Mouse (Mus musculus): ENCODE measurements at regions not wholly inside any gene's neighbourhood (a gene's known extent, or its start where the extent isn't known, plus 50 kb on each side); places are given as distances from the start of the nearest gene placed in this dataset.

- Histone ChIP-seq H3K4me3 (ENCODE audit: low read length) (no peak overlapping the region), H3K27me3 (ENCODE audit: control insufficient read depth, insufficient read depth, low read length) (no peaks in the 10 kb centered on the region), H3K9me3 (replicated peaks; ENCODE audit: control insufficient read depth, low read length) (no peaks in the 10 kb centered on the region), H3K9ac (ENCODE audit: low read length) (no peak overlapping the region), H3K4me2 (ENCODE audit: low read depth, low read length) (no peak overlapping the region), H3K27ac (ENCODE audit: low read length) (no peak overlapping the region), H3K36me3 (ENCODE audit: control insufficient read depth, insufficient read depth) (no peaks in the 10 kb centered on the region), H3K4me1 (ENCODE audit: control insufficient read depth, insufficient read depth, low read length) (no peaks in the 10 kb centered on the region)
- no peak for ATAC-seq (replicated peaks; ENCODE audit: extremely low read depth, insufficient read depth, low FRiP score)
- WGBS, result 52% methylated on average over 3 of the region's 3 CpGs
Measured at GRCm38 (mm10) chr6:98872334-98872733, 529.8 kb upstream of the Gm765 start.

- H3K27ac ChIP-seq (ENCODE audit: low read length), result no peak overlapping the region
- H3K9ac ChIP-seq (ENCODE audit: low read length), result no peak overlapping the region
- H3K27me3 ChIP-seq (ENCODE audit: control insufficient read depth, insufficient read depth, low read length), result no peaks in the 10 kb centered on the region
- H3K36me3 ChIP-seq (ENCODE audit: control insufficient read depth, insufficient read depth), result no peaks in the 10 kb centered on the region
- H3K9me3 ChIP-seq (replicated peaks; ENCODE audit: control insufficient read depth, low read length), result no peaks in the 10 kb centered on the region
- no peak overlapping the region for H3K4me3 ChIP-seq (ENCODE audit: low read length)
- H3K4me2 ChIP-seq (ENCODE audit: low read depth, low read length), result no peak overlapping the region
- peak; percentile 70 for ATAC-seq (replicated peaks; ENCODE audit: extremely low read depth, insufficient read depth, low FRiP score)
- WGBS, result 37% methylated on average over 6 of the region's 6 CpGs
- H3K4me1 ChIP-seq (ENCODE audit: control insufficient read depth, insufficient read depth, low read length), result no peaks in the 10 kb centered on the region
Measured at GRCm38 (mm10) chr6:98869772-98870171, 527.2 kb upstream of the Gm765 start.

GRCm38 (mm10) chr6:98864306-98864705 is 521.8 kb upstream of the Gm765 start:
- WGBS, result 55% methylated on average over 2 of the region's 2 CpGs
- H3K27ac ChIP-seq (ENCODE audit: low read length), result no peak overlapping the region
- ATAC-seq (replicated peaks; ENCODE audit: extremely low read depth, insufficient read depth, low FRiP score), result no peak

GRCm38 (mm10) chr6:98855958-98856357 is 513.4 kb upstream of the Gm765 start:
- ATAC-seq (replicated peaks; ENCODE audit: extremely low read depth, insufficient read depth, low FRiP score), result no peak
- no peak overlapping the region for H3K9ac ChIP-seq (ENCODE audit: low read length)
- WGBS, result 80% methylated on average over 1 of the region's 1 CpGs
- no peak overlapping the region for H3K4me3 ChIP-seq (ENCODE audit: low read length)
- H3K27me3 ChIP-seq (ENCODE audit: control insufficient read depth, insufficient read depth, low read length), result no peaks in the 10 kb centered on the region
- no peak overlapping the region for H3K27ac ChIP-seq (ENCODE audit: low read length)
- H3K4me2 ChIP-seq (ENCODE audit: low read depth, low read length), result no peak overlapping the region
- H3K4me1 ChIP-seq (ENCODE audit: control insufficient read depth, insufficient read depth, low read length), result no peaks in the 10 kb centered on the region
- no peaks in the 10 kb centered on the region for H3K9me3 ChIP-seq (replicated peaks; ENCODE audit: control insufficient read depth, low read length)
- no peaks in the 10 kb centered on the region for H3K36me3 ChIP-seq (ENCODE audit: control insufficient read depth, insufficient read depth)

More at GRCm38 (mm10) chr6:98864306-98864705, 521.8 kb upstream of the Gm765 start:
- H3K27me3 ChIP-seq (ENCODE audit: control insufficient read depth, insufficient read depth, low read length), result no peaks in the 10 kb centered on the region
- H3K4me1 ChIP-seq (ENCODE audit: control insufficient read depth, insufficient read depth, low read length), result peaks cover 4% of the 10 kb centered on the region; the same call in 1 of the 2 replicates
- H3K4me2 ChIP-seq (ENCODE audit: low read depth, low read length), result no peak overlapping the region
- H3K9ac ChIP-seq (ENCODE audit: low read length), result no peak overlapping the region
- no peak overlapping the region for H3K4me3 ChIP-seq (ENCODE audit: low read length)
- no peaks in the 10 kb centered on the region for H3K9me3 ChIP-seq (replicated peaks; ENCODE audit: control insufficient read depth, low read length)
- no peaks in the 10 kb centered on the region for H3K36me3 ChIP-seq (ENCODE audit: control insufficient read depth, insufficient read depth)

- no peaks in the 10 kb centered on the region for H3K4me1 ChIP-seq (ENCODE audit: control insufficient read depth, insufficient read depth, low read length)
- no peak for ATAC-seq (replicated peaks; ENCODE audit: extremely low read depth, insufficient read depth, low FRiP score)
- no peak overlapping the region for H3K27ac ChIP-seq (ENCODE audit: low read length)
- 79% methylated on average over 2 of the region's 2 CpGs for WGBS
- H3K9me3 ChIP-seq (replicated peaks; ENCODE audit: control insufficient read depth, low read length), result no peaks in the 10 kb centered on the region
- H3K4me3 ChIP-seq (ENCODE audit: low read length), result no peak overlapping the region
- H3K27me3 ChIP-seq (ENCODE audit: control insufficient read depth, insufficient read depth, low read length), result no peaks in the 10 kb centered on the region
- no peak overlapping the region for H3K4me2 ChIP-seq (ENCODE audit: low read depth, low read length)
- no peaks in the 10 kb centered on the region for H3K36me3 ChIP-seq (ENCODE audit: control insufficient read depth, insufficient read depth)
- no peak overlapping the region for H3K9ac ChIP-seq (ENCODE audit: low read length)
Measured at GRCm38 (mm10) chr6:98850906-98851305, 508.4 kb upstream of the Gm765 start.

GRCm38 (mm10) chr6:98848835-98849234 is 506.3 kb upstream of the Gm765 start:
- no peaks in the 10 kb centered on the region for H3K4me1 ChIP-seq (ENCODE audit: control insufficient read depth, insufficient read depth, low read length)
- no peak overlapping the region for H3K27ac ChIP-seq (ENCODE audit: low read length)
- H3K9ac ChIP-seq (ENCODE audit: low read length), result no peak overlapping the region
- no peaks in the 10 kb centered on the region for H3K9me3 ChIP-seq (replicated peaks; ENCODE audit: control insufficient read depth, low read length)
- 87% methylated on average over 1 of the region's 1 CpGs for WGBS
- no peak for ATAC-seq (replicated peaks; ENCODE audit: extremely low read depth, insufficient read depth, low FRiP score)
- no peak overlapping the region for H3K4me2 ChIP-seq (ENCODE audit: low read depth, low read length)
- H3K4me3 ChIP-seq (ENCODE audit: low read length), result no peak overlapping the region
- no peaks in the 10 kb centered on the region for H3K36me3 ChIP-seq (ENCODE audit: control insufficient read depth, insufficient read depth)
- no peaks in the 10 kb centered on the region for H3K27me3 ChIP-seq (ENCODE audit: control insufficient read depth, insufficient read depth, low read length)

GRCm38 (mm10) chr6:98846001-98846695 is 503.6 kb upstream of the Gm765 start:
- 57% methylated on average over 5 of the region's 5 CpGs for WGBS
- H3K4me1 ChIP-seq (ENCODE audit: control insufficient read depth, insufficient read depth, low read length), result peaks cover 11% of the 10 kb centered on the region
- H3K9me3 ChIP-seq (replicated peaks; ENCODE audit: control insufficient read depth, low read length), result no peaks in the 10 kb centered on the region
- no peak overlapping the region for H3K4me2 ChIP-seq (ENCODE audit: low read depth, low read length)
- ATAC-seq (replicated peaks; ENCODE audit: extremely low read depth, insufficient read depth, low FRiP score), result no peak
- H3K36me3 ChIP-seq (ENCODE audit: control insufficient read depth, insufficient read depth), result no peaks in the 10 kb centered on the region
- no peak overlapping the region for H3K4me3 ChIP-seq (ENCODE audit: low read length)
- H3K27ac ChIP-seq (ENCODE audit: low read length), result no peak overlapping the region
- no peak overlapping the region for H3K9ac ChIP-seq (ENCODE audit: low read length)
- no peaks in the 10 kb centered on the region for H3K27me3 ChIP-seq (ENCODE audit: control insufficient read depth, insufficient read depth, low read length)

GRCm38 (mm10) chr6:98843598-98843997 is 501.0 kb upstream of the Gm765 start:
- Histone ChIP-seq H3K9me3 (replicated peaks; ENCODE audit: control insufficient read depth, low read length) (no peaks in the 10 kb centered on the region), H3K27me3 (ENCODE audit: control insufficient read depth, insufficient read depth, low read length) (no peaks in the 10 kb centered on the region), H3K4me3 (ENCODE audit: low read length) (no peak overlapping the region), H3K27ac (ENCODE audit: low read length) (no peak overlapping the region; the same call in 1 of the 2 replicates), H3K9ac (ENCODE audit: low read length) (no peak overlapping the region), H3K36me3 (ENCODE audit: control insufficient read depth, insufficient read depth) (no peaks in the 10 kb centered on the region), H3K4me2 (ENCODE audit: low read depth, low read length) (no peak overlapping the region), H3K4me1 (ENCODE audit: control insufficient read depth, insufficient read depth, low read length) (peaks cover 11% of the 10 kb centered on the region)
- WGBS, result 52% methylated on average over 5 of the region's 5 CpGs
- no peak for ATAC-seq (replicated peaks; ENCODE audit: extremely low read depth, insufficient read depth, low FRiP score)

GRCm38 (mm10) chr6:98842924-98843323 is 500.4 kb upstream of the Gm765 start:
- no peaks in the 10 kb centered on the region for H3K36me3 ChIP-seq (ENCODE audit: control insufficient read depth, insufficient read depth)
- H3K27ac ChIP-seq (ENCODE audit: low read length), result no peak overlapping the region
- peak; percentile 63; the same call in 1 of the 2 replicates for ATAC-seq (replicated peaks; ENCODE audit: extremely low read depth, insufficient read depth, low FRiP score)
- WGBS, result 33% methylated on average over 4 of the region's 4 CpGs
- no peaks in the 10 kb centered on the region for H3K27me3 ChIP-seq (ENCODE audit: control insufficient read depth, insufficient read depth, low read length)
- no peaks in the 10 kb centered on the region for H3K9me3 ChIP-seq (replicated peaks; ENCODE audit: control insufficient read depth, low read length)
- H3K9ac ChIP-seq (ENCODE audit: low read length), result no peak overlapping the region
- H3K4me3 ChIP-seq (ENCODE audit: low read length), result no peak overlapping the region
- peaks cover 11% of the 10 kb centered on the region for H3K4me1 ChIP-seq (ENCODE audit: control insufficient read depth, insufficient read depth, low read length)
- no peak overlapping the region for H3K4me2 ChIP-seq (ENCODE audit: low read depth, low read length)
